Mouse (Mus musculus) heart, postnatal 25 days (tissue): ENCODE measurements around the gene Sod1. TPM values are rescaled to one million over a fixed set of nuclear protein-coding genes. Genes with fewer than 3 reads are reported as not detected.
A peak's percentile ranks its signal among the peaks of the same experiment; 100 is the strongest.

Experiments
- DNase-seq: peaks from one replicate; pipeline ENCODE4 v3.0.0; 2022; ENCODE audit warnings: low spot score
- intact Hi-C: fragments of 180-260 bp; cut with DNase I; formaldehyde crosslinking; loops from one replicate; pipeline ENCODE4 v1.15.1; 2025
- total RNA-seq, 2 experiments: library from RNA; stranded (reverse); gene quantifications; 2 replicates each; pipeline ENCODE4 v1.2.3; 2021

The Sod1 gene
- total RNA-seq: 100 to 1,000 TPM; 445 to 458 TPM

- peak; percentile 93 for DNase-seq
- intact Hi-C loops: no loop called here
These were observed at the start of gene Sod1 for GRCm38 (mm10) chr16:90220026-90220891. Gene Sod1, plus strand, starts transcription at chr16:90220754.

- no peak for DNase-seq
- intact Hi-C loops: no loop called here
These were observed 49.1 kb upstream of the Sod1 start for GRCm38 (mm10) chr16:90171416-90171815.

- intact Hi-C loops: no loop called here
- DNase-seq: no peak
These were observed 44.1 kb upstream of the Sod1 start for GRCm38 (mm10) chr16:90176472-90176871.

GRCm38 (mm10) chr16:90177425-90177824, 43.1 kb upstream of the Sod1 start:
- intact Hi-C loops: no loop called here
- no peak for DNase-seq

- intact Hi-C loops: no loop called here
- DNase-seq: no peak
These were observed 42.1 kb upstream of the Sod1 start for GRCm38 (mm10) chr16:90178404-90178803.

- no peak for DNase-seq
- intact Hi-C loops: no loop called here
These were observed 40.7 kb upstream of the Sod1 start for GRCm38 (mm10) chr16:90179892-90180291.

GRCm38 (mm10) chr16:90180975-90181374, 39.6 kb upstream of the Sod1 start:
- intact Hi-C loops: no loop called here
- no peak for DNase-seq

GRCm38 (mm10) chr16:90181673-90182072, 38.9 kb upstream of the Sod1 start:
- DNase-seq: no peak
- intact Hi-C loops: no loop called here

- intact Hi-C loops: no loop called here
- no peak for DNase-seq
These were observed 36.4 kb upstream of the Sod1 start for GRCm38 (mm10) chr16:90184135-90184534.

- peak; percentile 31 for DNase-seq
- intact Hi-C loops: loop anchor here (1.0 to 5.0 kb wide), 2 partner anchors 344 to 413 kb away; no protein-coding TSS in a partner anchor
These were observed 34.5 kb upstream of the Sod1 start for GRCm38 (mm10) chr16:90185928-90186588.

- DNase-seq: no peak
- intact Hi-C loops: loop anchor here (5.0 kb wide), 1 partner anchor 345 kb away; no protein-coding TSS in a partner anchor
These were observed 33.1 kb upstream of the Sod1 start for GRCm38 (mm10) chr16:90187453-90187852.

- DNase-seq: no peak
- intact Hi-C loops: no loop called here
These were observed 29.3 kb upstream of the Sod1 start for GRCm38 (mm10) chr16:90191289-90191688.

GRCm38 (mm10) chr16:90193719-90194118, 26.8 kb upstream of the Sod1 start:
- intact Hi-C loops: no loop called here
- no peak for DNase-seq

- DNase-seq: no peak
- intact Hi-C loops: loop anchor here (5.0 kb wide), 1 partner anchor 86 kb away; the partner anchor contains the start of gene Scaf4
These were observed 23.8 kb upstream of the Sod1 start for GRCm38 (mm10) chr16:90196688-90197240.

- intact Hi-C loops: loop anchor here (5.0 kb wide), 1 partner anchor 85 kb away; the partner anchor contains the start of gene Scaf4
- DNase-seq: peak; percentile 59
These were observed 23.1 kb upstream of the Sod1 start for GRCm38 (mm10) chr16:90197337-90197973.

- intact Hi-C loops: loop anchor here (5.0 kb wide), 1 partner anchor 84 kb away; the partner anchor contains the start of gene Scaf4
- DNase-seq: no peak
These were observed 21.9 kb upstream of the Sod1 start for GRCm38 (mm10) chr16:90198626-90199025.

- intact Hi-C loops: loop anchor here (5.0 kb wide), 1 partner anchor 83 kb away; the partner anchor contains the start of gene Scaf4
- no peak for DNase-seq
These were observed 21.4 kb upstream of the Sod1 start for GRCm38 (mm10) chr16:90199174-90199573.

- DNase-seq: no peak
- intact Hi-C loops: no loop called here
These were observed 18.4 kb upstream of the Sod1 start for GRCm38 (mm10) chr16:90202140-90202539.

GRCm38 (mm10) chr16:90203226-90203962, 17.2 kb upstream of the Sod1 start:
- intact Hi-C loops: no loop called here

More at GRCm38 (mm10) chr16:90203226-90203962, 17.2 kb upstream of the Sod1 start:
- DNase-seq: no peak
